Mouse (Mus musculus): ENCODE results near the gene D030056L22Rik.

GRCm38 (mm10) chr19:18666966-18667365, 46.0 kb upstream of the D030056L22Rik start:
- TF ChIP-seq POLR2A (IDR thresholded peaks at IDR 0.05; ENCODE audit: borderline replicate concordance, extremely low read depth, low read depth, low read length) (no peak), CTCF (IDR thresholded peaks at IDR 0.05; ENCODE audit: insufficient read depth, low read length) (no peak)

All from lung, adult 2 months (tissue).